Mouse (Mus musculus): ENCODE measurements around the gene Olfr1396. TPM values are rescaled to one million over a fixed set of nuclear protein-coding genes. Genes with fewer than 3 reads are reported as not detected.

The Olfr1396 gene
- polyA plus RNA-seq, 1 experiment from 2014 or later, result not detected

DNA sequence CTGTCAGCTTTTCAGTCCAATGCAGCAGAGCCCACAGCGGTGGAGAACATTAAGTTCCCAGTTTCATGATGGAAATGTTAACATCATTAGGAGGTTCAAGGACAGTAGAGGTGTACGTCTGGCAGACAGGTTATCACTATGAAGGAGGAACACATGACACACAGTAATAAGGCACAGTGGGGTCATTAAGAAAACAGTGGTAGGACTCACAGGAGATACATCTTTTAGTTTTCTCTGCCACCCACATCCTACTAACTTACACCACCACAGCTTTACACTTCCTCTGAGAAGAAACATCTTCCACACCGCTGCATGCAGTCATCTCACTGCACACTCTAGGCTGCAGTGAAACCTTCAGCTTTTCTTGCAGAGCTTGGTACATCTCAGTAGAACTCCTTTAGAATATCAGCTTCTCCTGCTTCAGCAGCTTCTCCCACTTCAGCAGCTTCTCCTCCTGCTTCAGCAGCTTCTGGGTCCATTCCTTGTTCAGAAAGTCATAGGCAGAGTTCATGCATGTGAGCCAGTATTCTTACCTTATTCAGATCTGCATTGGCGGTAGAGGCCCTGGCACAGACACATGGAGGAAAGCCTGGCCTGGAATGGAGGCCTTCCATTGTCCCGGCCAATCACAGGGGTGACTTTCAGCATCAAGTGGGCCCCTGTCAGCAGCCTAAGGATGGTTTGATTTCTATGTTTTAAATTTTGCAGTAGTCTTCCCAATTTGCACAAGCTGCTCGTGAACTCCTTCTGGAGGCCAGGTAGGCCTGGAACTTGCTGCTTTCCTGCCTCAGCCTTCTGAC, 20.6 kb downstream of the Olfr1396 start:
- no peak for ATAC-seq (ENCODE audit: insufficient number of reproducible peaks, insufficient read depth, low FRiP score, low read depth)
- 82% methylated on average over 6 of the region's 6 CpGs for WGBS
- Histone ChIP-seq H3K9ac (replicated peaks; ENCODE audit: low read depth, low read length) (no peak overlapping the region), H3K4me3 (ENCODE audit: low read depth, low read length) (no peak overlapping the region), H3K4me2 (replicated peaks; ENCODE audit: low read depth, low read length) (no peak overlapping the region), H3K36me3 (ENCODE audit: control insufficient read depth, insufficient read depth, low read length) (no peaks in the 10 kb centered on the region), H3K9me3 (ENCODE audit: control insufficient read depth, low read depth, low read length) (no peaks in the 10 kb centered on the region), H3K27ac (ENCODE audit: low read length) (no peak overlapping the region), H3K4me1 (ENCODE audit: control insufficient read depth, insufficient read depth, low read length) (no peaks in the 10 kb centered on the region), H3K27me3 (ENCODE audit: control insufficient read depth, insufficient read depth, low read length) (no peaks in the 10 kb centered on the region)

DNA sequence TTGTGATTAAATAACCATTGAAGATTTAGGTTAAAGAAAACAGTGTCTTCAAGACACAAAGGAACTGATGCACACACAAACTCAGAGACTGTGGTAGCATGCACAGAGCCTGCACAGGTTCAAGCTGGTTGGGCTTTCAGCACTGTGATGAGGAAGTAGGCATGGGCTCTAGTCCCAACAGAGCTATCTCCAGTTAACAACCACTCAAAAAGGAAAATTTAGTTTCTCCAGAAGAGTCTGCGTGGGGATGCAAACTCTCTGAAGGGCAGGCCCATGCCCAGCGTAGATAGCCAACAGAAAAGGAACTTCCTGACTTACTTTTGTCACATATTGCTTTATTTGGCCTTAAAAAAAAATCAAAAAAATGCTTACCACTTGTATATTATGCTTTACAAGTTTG, 21.9 kb downstream of the Olfr1396 start:
- no peaks in the 10 kb centered on the region for H3K27me3 ChIP-seq (ENCODE audit: control insufficient read depth, insufficient read depth, low read length)
- WGBS, result 87% methylated on average over 2 of the region's 2 CpGs
- H3K9me3 ChIP-seq (ENCODE audit: control insufficient read depth, low read depth, low read length), result no peaks in the 10 kb centered on the region
- no peak for ATAC-seq (ENCODE audit: insufficient number of reproducible peaks, insufficient read depth, low FRiP score, low read depth)
- H3K4me3 ChIP-seq (ENCODE audit: low read depth, low read length), result no peak overlapping the region
- H3K4me2 ChIP-seq (replicated peaks; ENCODE audit: low read depth, low read length), result no peak overlapping the region
- no peaks in the 10 kb centered on the region for H3K36me3 ChIP-seq (ENCODE audit: control insufficient read depth, insufficient read depth, low read length)
- H3K4me1 ChIP-seq (ENCODE audit: control insufficient read depth, insufficient read depth, low read length), result peaks cover 4% of the 10 kb centered on the region; the same call in 1 of the 2 replicates
- H3K9ac ChIP-seq (replicated peaks; ENCODE audit: low read depth, low read length), result no peak overlapping the region
- H3K27ac ChIP-seq (ENCODE audit: low read length), result no peak overlapping the region

DNA sequence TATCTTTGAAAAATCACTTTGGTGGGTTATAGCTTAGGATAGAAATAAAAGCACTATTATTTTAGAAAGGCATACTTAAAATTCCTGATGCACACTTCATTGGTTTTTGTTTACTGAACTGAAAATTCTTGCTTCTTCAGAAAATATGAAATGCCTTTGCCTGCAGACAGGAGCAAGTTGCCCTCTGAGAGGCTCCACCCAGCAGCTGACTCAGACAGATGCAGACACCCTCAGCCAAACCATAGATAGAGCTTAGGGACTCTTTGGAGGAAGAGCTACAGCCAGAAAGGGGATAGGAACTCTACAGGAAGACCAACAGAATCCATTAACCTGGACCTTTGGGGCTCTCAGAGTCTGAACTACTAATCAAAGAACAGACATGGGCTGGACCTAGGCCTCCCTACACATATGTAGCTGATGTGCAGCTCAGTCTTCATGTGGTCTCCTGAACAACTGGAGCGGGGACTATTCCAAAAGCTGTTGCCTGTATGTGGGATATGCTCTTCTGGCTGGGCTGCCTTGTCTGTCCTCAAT, 22.6 kb downstream of the Olfr1396 start:
- H3K36me3 ChIP-seq (ENCODE audit: control insufficient read depth, insufficient read depth, low read length), result no peaks in the 10 kb centered on the region
- no peak overlapping the region for H3K9ac ChIP-seq (replicated peaks; ENCODE audit: low read depth, low read length)
- ATAC-seq (ENCODE audit: insufficient number of reproducible peaks, insufficient read depth, low FRiP score, low read depth), result no peak
- no peak overlapping the region for H3K4me2 ChIP-seq (replicated peaks; ENCODE audit: low read depth, low read length)
- H3K27me3 ChIP-seq (ENCODE audit: control insufficient read depth, insufficient read depth, low read length), result no peaks in the 10 kb centered on the region
- H3K9me3 ChIP-seq (ENCODE audit: control insufficient read depth, low read depth, low read length), result no peaks in the 10 kb centered on the region
- peaks cover 5% of the 10 kb centered on the region; the same call in 1 of the 2 replicates for H3K4me1 ChIP-seq (ENCODE audit: control insufficient read depth, insufficient read depth, low read length)
- no peak overlapping the region for H3K4me3 ChIP-seq (ENCODE audit: low read depth, low read length)
- no peak overlapping the region for H3K27ac ChIP-seq (ENCODE audit: low read length)
- 88% methylated on average over 1 of the region's 1 CpGs for WGBS

DNA sequence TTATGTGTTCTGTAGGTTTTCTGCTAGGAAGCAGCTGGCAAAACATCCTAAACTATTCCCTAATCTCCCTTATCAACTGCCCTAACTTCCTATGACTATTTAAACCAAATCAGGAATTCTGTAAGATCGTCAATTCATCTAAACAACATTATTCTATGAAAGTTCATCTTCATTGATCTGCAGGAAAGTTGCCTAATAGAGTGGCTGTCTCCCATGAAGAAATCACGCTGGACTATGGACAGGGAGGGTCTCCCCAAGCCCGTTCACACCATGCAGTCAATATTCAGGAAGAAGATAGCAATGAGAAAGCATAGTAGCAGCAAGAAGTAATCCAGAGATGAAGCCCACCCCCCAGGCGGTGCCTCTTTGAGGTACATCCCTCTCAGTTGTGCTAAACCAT, 23.5 kb downstream of the Olfr1396 start:
- H3K9ac ChIP-seq (replicated peaks; ENCODE audit: low read depth, low read length), result no peak overlapping the region
- H3K4me2 ChIP-seq (replicated peaks; ENCODE audit: low read depth, low read length), result no peak overlapping the region
- ATAC-seq (ENCODE audit: insufficient number of reproducible peaks, insufficient read depth, low FRiP score, low read depth), result no peak
- no peak overlapping the region for H3K4me3 ChIP-seq (ENCODE audit: low read depth, low read length)
- H3K9me3 ChIP-seq (ENCODE audit: control insufficient read depth, low read depth, low read length), result no peaks in the 10 kb centered on the region
- WGBS, result 76% methylated on average over 4 of the region's 4 CpGs
- H3K4me1 ChIP-seq (ENCODE audit: control insufficient read depth, insufficient read depth, low read length), result peaks cover 5% of the 10 kb centered on the region; the same call in 1 of the 2 replicates
- no peak overlapping the region for H3K27ac ChIP-seq (ENCODE audit: low read length)
- no peaks in the 10 kb centered on the region for H3K36me3 ChIP-seq (ENCODE audit: control insufficient read depth, insufficient read depth, low read length)
- H3K27me3 ChIP-seq (ENCODE audit: control insufficient read depth, insufficient read depth, low read length), result no peaks in the 10 kb centered on the region

DNA sequence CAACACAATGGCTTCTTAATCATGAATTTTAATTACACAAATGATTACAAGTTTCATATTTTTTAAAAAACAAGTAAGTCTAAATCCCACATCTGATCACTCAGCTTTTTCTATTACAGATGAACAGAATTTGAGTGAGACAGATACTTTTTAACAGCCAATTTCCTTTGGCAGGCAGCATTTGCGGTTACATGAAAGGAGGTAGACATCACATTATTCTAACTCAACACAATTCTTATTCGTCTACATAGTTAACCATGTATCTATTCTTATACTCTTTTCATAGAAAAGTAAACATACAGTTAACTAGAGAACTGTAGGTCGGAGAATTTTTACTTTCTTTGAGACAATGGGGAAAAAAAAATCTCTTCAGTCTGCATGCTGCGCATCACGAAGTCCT, 24.1 kb downstream of the Olfr1396 start:
- Histone ChIP-seq H3K27me3 (ENCODE audit: control insufficient read depth, insufficient read depth, low read length) (no peaks in the 10 kb centered on the region), H3K4me3 (ENCODE audit: low read depth, low read length) (no peak overlapping the region), H3K36me3 (ENCODE audit: control insufficient read depth, insufficient read depth, low read length) (no peaks in the 10 kb centered on the region), H3K9me3 (ENCODE audit: control insufficient read depth, low read depth, low read length) (no peaks in the 10 kb centered on the region), H3K9ac (replicated peaks; ENCODE audit: low read depth, low read length) (no peak overlapping the region), H3K4me1 (ENCODE audit: control insufficient read depth, insufficient read depth, low read length) (peaks cover 5% of the 10 kb centered on the region; the same call in 1 of the 2 replicates), H3K27ac (ENCODE audit: low read length) (no peak overlapping the region), H3K4me2 (replicated peaks; ENCODE audit: low read depth, low read length) (no peak overlapping the region)
- WGBS, result 80% methylated on average over 5 of the region's 5 CpGs
- no peak for ATAC-seq (ENCODE audit: insufficient number of reproducible peaks, insufficient read depth, low FRiP score, low read depth)

DNA sequence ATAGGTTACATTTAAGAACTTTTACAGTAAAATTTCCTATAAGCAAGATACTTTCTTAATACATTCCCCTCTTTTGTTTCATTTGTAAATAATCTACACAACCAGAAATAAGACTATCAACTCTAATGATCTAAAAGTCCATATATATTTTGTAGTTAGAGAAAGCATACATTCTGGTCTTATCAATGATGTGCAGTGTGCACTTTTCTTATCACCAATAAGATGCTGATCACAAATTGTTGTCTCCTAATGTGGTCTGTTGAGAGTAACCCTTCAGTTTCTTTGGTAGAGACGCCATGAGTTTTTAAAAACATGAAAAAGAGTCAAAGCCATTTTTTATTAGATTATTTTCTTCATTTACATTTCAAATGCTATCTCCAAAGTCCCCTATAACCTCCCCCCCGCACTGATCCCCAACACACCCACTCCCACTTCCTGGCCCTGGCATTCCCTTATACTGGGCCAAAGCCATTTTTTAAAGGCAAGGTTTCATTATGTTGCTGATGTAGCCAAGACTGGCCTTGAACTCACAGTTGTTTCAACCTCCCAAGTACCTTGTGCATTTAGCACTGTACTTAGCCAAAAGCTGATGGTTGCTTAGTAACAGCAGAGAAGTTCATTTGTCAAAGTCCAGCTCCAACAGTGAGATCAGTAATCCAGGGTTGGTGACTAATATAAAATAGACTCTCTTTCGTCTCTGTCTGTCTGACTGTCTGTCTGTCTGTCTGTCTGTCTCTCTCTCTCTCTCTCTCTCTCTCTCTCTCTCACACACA, 24.8 kb downstream of the Olfr1396 start:
- no peak overlapping the region for H3K9ac ChIP-seq (replicated peaks; ENCODE audit: low read depth, low read length)
- no peak for ATAC-seq (ENCODE audit: insufficient number of reproducible peaks, insufficient read depth, low FRiP score, low read depth)
- no peak overlapping the region for H3K4me2 ChIP-seq (replicated peaks; ENCODE audit: low read depth, low read length)
- 77% methylated on average over 3 of the region's 3 CpGs for WGBS
- H3K27ac ChIP-seq (ENCODE audit: low read length), result no peak overlapping the region
- no peaks in the 10 kb centered on the region for H3K27me3 ChIP-seq (ENCODE audit: control insufficient read depth, insufficient read depth, low read length)
- H3K4me3 ChIP-seq (ENCODE audit: low read depth, low read length), result no peak overlapping the region
- H3K36me3 ChIP-seq (ENCODE audit: control insufficient read depth, insufficient read depth, low read length), result no peaks in the 10 kb centered on the region
- H3K9me3 ChIP-seq (ENCODE audit: control insufficient read depth, low read depth, low read length), result no peaks in the 10 kb centered on the region
- peaks cover 5% of the 10 kb centered on the region; the same call in 1 of the 2 replicates for H3K4me1 ChIP-seq (ENCODE audit: control insufficient read depth, insufficient read depth, low read length)

DNA sequence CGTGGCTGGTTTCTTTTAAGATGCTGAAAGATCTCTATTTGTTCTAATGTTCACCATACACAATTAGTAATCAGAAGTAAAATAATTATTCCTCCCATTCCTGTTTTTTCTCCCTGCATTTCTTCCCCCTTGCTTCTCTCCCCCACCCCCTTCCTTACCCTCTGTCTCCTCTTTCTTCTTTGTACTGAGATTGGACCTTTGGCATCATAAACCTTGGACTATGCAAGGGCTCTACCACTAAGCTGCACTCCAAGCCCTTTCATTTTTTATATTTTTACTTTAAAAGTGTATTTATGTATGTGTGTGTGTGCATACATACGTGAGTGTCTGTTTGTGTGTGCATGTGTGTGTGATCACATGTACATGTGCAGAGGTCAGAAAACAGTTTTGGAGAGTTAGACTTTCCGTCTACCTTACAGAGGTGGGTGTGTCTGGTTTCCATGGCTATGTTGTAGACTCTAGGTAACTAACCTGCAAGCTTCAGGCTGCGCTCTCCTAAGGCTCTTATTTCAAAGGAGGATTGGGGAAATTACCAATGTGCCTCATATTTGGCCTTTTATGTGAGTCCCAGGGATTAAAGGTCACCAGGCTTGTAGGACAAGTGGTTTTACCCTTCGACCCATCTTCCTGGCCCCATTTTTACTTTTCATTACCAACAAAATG, 25.6 kb downstream of the Olfr1396 start:
- no peak overlapping the region for H3K4me2 ChIP-seq (replicated peaks; ENCODE audit: low read depth, low read length)
- no peaks in the 10 kb centered on the region for H3K36me3 ChIP-seq (ENCODE audit: control insufficient read depth, insufficient read depth, low read length)
- no peaks in the 10 kb centered on the region for H3K9me3 ChIP-seq (ENCODE audit: control insufficient read depth, low read depth, low read length)
- 79% methylated on average over 5 of the region's 5 CpGs for WGBS
- H3K4me1 ChIP-seq (ENCODE audit: control insufficient read depth, insufficient read depth, low read length), result peaks cover 8% of the 10 kb centered on the region; the same call in 1 of the 2 replicates
- no peak for ATAC-seq (ENCODE audit: insufficient number of reproducible peaks, insufficient read depth, low FRiP score, low read depth)
- no peak overlapping the region for H3K27ac ChIP-seq (ENCODE audit: low read length)
- no peak overlapping the region for H3K9ac ChIP-seq (replicated peaks; ENCODE audit: low read depth, low read length)
- no peak overlapping the region for H3K4me3 ChIP-seq (ENCODE audit: low read depth, low read length)
- no peaks in the 10 kb centered on the region for H3K27me3 ChIP-seq (ENCODE audit: control insufficient read depth, insufficient read depth, low read length)

All from stomach, embryonic 14.5 days (tissue).